Mouse (Mus musculus): ENCODE data around the gene Gm28553.
"Not testable (repeated sequence)": the region's sequence is repeated elsewhere in the genome, so short reads cannot be mapped to it uniquely, and the experiment has no call there.

The Gm28553 gene

GRCm38 (mm10) chrY:48856197-48856596 is at the start of gene Gm28553:
Gm28553 (plus strand) TSS chrY:48856497.
- not testable (repeated sequence) for DNase-seq
